Mouse (Mus musculus) adrenal gland, postnatal 36 days (tissue): ENCODE measurements around the gene AI413582. TPM values are rescaled to one million over a fixed set of nuclear protein-coding genes. Genes with fewer than 3 reads are reported as not detected.

Source experiments
- DNase-seq, 2 experiments: peaks; one replicate each; pipeline ENCODE4 v3.0.0; 2021; ENCODE audit warnings: mixed read lengths in 1 of 2
- total RNA-seq, 2 experiments: library from RNA; stranded (reverse); gene quantifications; 2 replicates each; pipeline ENCODE4 v1.2.3; 2021

Gene AI413582
- total RNA-seq, 2 experiments from 2014 or later = 20.0 to 22.9 TPM

DNA sequence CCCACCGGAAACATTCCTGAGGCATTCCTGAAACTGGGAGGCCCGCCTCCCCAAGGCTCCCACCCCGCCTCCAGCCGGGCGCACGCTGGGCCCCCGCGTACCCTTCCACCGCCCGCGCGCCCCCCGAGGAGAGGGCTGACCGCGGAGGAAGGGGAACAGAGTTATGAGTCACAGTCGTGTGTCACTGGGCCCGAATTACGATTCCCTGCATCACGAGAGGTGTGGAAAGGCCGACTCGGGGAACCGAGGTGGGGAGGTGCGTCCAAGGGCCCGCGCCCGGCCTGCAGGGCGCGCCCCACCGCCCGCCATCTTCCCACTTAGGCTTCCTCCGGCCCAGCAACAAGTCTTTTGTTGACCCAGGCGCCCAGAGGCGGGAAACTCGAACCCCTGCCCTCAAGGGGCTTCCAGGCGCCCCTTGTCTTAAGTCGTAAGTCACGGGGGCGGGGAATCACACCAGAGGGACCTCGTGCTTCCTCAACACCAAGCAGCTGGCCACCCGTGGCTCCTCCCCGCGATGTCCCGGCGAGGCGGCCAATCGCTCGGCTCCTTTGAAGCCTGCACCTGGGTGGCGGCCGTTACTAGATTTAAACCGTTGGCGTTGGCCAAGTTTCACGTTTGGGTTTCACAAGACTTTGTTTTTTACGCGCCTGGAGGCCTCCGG, 9.9 kb downstream of the AI413582 start:
- peak; percentile 70 to 80 for DNase-seq

DNA sequence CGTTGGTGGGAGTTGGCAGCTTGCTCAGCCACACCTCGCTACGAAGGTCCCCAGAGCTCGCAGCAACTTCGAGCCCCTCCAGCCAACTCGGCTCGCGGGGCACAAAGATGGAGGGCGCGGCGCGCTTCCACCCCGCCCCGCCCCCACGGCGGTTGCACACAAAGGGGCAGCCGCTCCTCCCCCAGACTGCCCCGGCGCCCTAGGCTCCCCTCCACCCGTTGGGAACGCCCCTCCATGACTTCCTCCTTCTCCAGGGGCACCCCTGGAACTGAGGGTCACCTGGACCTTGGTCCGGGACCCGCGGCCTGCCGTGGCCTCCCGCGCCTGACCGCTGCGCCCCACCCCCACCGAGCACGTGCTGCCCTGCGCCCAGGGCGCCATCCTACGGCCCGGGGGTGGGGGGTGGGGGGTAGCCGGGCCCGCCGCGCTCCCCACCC, 10.5 kb downstream of the AI413582 start:
- peak; percentile 26 to 61 for DNase-seq

DNA sequence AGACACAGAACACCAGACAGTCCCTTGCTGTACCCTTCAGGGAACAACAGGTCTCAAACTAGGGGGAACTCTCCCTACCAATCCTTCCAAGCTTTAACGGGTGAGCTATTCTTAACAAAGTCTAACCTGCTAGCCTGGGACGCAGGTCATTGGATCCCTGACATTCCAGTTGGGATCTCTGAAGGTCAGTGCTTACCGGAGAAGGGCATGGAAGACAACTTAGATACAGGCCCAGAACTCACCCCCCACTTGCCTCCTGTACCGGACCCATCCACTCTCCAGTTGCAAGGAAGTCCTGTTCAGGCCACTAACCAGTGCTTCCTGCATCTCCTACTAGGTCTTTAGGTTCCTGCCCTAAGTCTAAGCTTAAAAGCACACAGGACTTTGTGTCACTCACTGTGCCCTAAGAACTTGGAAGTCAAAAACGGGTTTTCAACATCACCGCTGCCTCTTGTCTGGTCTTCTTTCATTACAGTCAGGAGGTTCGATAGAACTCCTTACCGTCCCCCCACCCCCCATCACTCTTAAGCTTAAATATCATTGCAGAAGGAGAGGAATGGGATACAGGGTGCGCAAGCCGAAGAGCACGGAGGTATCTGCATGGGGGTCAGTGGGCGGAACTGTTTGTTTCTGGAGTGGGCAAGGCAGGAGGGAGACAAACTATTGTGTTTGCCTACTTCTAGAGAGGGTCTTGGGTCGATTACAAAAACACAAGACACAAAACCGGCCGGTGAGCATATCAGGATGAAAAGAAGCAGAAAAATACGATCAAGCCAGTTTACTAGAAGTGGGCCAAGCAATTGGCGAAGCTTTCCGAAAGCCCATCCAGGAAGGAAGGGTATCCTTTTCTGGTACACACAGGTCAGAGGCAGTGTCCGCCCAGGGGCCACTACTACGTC, 11.2 kb downstream of the AI413582 start:
- no peak for DNase-seq

DNA sequence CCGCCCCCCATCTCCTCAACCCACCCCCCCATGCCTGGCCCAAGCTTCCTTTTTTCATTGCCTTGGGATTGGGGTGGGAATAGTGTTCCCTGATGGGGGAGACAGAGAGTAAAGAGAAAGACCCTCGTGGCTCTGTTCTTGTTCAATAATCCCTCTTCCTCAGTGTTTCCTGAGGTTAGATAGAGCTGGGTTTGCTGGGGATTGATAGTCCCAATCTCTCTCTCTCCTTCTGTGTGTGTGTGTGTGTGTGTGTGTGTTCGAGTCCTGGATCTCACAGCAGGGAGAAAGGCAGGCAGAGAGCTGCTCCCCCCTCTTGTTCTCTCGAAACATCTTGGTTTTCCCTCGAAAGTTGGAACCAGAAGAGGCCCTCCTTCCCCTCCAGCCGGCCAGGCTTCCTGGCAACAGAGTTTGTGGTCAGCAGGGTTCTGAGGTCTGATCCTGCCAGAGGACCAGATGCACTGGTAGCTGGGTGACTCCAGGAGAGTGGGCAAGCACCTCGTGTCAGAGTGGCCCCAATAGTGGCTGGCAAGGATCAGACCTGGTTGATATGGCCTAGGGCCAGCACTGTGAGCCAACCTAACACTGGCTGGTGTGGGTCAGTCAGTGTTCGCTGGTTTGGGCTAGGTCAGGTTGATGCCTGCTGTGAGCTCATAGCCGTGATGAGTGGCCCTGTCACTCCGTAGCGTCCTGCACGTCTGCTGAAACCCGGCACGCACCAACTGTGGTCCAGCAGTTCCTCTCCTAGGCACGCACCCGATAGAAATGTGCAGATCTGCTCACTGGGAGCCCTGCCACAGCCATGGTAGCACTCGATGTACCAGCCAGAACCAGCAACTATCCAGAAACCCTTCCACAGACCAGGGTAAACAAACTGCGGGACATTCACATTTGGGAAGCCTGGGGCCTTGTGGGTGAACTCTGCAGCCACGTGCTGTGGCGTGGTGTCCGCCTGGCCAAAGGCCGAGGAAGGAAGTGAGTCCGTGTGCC, 13.0 kb downstream of the AI413582 start:
- DNase-seq = no peak

DNA sequence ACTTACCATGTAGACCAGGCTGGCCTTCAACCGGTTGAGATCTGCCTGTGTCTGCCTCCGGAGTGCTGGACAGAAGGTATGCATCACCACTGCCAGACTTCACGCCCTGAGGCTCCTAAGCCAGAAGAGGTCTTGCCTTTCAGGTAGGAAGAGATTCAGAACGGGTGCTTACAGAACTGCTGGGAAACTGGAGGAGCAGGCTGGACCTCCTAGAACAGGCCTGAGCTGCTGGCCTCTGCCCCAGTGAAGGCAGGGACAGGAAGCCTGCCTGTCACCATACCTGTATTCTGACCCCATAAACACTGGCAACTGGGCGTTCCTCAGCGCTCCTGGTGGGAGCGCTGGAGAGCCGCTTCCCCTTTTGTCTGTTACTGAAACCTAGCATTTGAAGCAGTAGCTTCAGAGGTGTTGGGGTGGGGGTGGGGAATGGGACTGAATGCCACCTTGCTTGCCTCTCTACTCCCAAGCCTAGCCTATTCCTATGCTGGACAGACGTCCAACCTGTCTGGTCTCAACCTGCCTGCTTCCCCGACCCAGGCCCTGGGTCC, 14.1 kb downstream of the AI413582 start:
- no peak for DNase-seq

DNA sequence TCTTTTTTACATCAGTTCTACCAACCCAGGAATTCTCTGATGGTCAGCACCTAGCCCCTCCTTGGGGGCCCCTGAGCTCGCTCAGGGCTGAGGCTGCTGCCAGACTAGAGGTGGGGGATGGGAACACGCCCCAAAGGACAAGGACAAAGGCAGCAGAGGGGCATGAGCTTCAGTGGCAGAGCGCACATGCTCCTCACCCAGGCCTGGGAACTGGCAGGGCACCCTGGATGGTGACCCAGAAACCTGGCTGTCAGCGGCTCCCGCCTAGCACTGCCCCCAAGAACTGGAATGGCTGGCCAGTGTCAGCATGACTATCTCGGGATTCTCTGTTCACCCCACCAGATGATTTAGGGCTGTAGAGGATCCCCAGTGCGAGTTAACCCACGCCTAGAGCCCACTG, 16.3 kb downstream of the AI413582 start:
- DNase-seq = peak; percentile 47 to 68

DNA sequence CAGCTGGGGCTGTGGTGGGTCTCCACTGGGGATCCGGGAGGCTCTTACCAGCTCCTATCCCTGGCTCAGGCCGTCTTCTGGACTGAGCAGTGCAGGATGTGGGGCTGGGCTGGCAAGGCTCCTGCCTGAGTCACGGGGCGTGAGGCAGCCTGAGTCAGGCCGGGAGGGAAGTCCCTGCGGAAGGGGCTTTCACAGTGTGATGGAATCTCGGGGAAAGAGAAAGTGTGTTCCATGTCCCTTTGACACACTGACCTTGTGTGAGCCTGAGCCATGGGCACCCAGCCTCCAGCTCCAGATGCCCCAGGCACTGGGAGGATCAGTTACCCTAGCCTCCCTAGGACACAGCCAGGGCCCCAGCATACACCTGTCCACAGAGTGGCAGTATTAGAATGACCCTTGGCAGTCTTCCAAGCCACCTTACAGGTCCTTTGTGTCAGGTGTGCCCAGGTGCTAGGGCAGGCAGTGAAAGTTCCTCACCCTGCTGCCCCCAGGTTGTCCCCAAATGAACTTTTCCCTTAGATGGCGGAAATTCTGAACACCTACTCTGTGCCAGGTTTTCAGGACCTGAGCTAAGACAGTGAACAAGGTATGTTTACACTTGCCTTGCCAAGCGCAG, 18.2 kb downstream of the AI413582 start:
- DNase-seq = peak; percentile 90 to 91

DNA sequence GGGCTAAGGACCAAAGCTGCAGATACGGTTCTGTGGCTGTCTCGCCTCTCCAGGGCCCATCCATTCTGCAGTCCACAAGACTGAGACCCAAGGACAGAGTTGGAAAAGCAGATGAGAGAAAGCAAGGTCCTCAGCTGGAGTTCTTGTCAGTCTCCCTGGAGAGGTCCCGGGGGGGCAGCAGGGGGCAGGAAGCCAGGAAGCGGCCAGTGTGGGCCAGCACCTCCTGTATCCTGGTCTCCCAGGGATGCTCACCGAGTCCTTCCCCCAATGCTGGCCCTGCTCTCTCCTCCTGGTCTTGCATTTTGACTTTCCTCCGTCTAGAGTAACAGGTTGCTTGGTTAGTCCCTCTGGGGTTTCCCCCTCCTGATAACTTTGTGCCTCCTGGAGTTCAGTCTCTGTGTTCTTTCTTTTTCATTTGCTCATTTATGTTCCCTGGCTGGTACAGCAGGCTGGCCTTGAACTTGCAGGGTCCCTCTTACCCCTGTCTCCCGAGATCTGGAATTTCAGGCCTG, 18.9 kb downstream of the AI413582 start:
- no peak for DNase-seq

DNA sequence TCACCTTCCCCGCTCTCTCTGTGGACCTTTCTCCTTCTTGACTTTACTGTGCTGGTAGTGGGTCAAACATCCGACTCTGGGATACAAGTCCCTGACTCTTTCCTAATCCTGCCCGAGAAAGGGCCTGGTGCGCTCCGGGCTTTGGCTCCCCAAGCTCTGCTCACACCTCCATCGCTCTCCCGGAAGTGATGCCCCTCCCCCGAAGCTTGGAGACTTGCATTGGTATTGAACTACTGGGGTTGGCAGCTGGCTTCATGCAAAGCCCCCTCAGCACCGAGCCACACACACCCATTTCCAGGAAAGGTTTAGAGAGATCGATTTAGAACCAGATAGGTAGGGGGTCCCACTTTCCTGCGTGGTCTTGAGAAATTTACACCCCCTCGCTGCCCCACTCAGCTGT, 19.6 kb downstream of the AI413582 start:
- no peak for DNase-seq

DNA sequence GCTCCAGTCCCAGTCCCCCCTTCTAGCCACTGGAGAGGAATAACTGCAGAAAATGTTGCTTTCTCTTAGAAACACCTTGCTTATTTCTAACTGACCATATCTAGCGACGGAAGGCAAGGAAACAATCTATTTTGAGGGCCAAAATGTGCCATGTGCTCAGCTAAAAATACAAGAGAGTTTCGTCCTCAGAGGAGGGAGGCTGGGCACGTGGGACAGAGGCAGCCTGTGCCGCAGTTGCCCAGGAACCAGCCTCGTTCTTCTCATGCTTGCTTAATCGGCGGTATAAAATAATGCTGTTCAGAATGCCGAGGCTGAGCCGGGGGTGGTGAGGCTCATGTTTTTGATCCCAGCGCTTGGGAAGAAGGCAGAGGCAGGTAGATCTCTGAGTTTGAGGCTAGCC, 21.0 kb downstream of the AI413582 start:
- DNase-seq = no peak

DNA sequence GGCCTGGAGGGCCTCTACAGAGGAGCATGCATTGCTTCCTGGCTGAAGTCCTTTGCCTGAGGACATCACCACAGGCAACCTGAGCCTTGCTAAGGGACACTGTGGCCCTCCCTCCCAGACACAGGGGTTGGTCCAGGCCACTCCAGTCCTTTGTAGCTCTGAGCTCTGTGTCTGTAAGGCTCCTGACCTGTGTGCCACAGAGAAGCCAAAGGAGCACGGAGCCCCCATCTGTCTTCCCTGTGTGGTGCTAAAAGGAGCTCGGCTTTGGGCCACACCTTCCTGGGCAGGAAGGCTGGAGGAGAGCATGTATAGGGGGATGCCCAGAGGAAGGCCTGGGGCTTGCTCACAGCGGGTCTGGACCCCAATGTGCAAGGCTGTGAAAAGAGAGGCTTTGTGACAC, 23.6 kb downstream of the AI413582 start:
- DNase-seq = no peak

DNA sequence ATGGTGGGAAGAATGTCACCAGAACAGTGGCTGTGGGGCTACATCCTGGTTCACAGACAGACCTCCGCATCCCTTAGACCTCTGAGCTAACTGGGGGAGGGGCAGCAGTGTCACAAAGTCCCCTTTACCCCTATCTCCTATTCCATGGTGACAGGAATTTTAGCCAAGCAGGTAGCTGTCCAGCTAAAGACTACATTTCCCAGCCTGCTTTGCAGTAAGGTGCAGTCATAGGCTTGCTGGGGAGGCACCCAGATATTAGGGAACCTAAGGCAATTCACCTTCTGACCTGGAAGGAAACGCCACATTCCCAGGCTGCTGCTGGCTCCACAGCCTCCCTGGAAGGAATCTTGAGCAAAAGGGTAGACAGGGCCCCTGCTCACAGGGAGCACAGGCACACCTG, 24.3 kb downstream of the AI413582 start:
- DNase-seq = no peak

DNA sequence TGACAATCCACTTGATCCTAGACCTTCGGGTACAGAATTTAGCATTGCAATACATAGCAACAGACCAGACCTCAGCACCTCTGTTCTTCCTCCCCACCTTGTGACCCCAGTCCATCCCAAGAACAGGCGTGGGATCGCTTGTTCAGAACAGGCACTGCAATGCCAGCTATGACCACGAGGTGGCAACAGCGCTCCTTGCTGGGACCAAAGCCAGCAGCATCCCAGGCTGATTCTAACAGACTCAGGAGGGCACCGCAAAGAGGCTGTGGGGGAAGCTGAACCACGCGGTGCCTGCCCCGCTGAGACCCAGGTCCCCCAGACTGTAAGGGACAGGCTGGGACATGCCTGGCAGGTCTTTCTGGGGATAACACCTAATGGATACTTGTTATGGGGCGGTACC, 30.8 kb downstream of the AI413582 start:
- peak; percentile 90 to 91 for DNase-seq

DNA sequence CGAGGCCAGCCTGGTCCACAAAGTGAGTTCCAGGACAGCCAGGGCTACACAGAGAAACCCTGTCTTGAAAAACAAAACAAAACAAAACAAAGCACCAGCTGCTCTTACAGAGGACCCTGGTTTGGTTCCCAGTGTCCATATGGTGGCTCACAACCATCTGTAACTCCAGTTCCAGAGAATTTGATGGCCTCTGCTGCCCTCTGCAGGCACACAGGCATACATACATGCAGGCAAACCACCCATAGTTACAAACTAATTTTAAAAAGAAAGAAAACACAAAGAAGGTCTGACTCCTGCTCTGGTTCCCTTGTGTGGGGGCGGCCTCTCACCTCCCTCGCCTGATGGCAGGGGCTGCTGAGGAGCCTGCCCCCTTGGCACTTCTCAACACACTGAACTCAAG, 32.2 kb downstream of the AI413582 start:
- no peak for DNase-seq

DNA sequence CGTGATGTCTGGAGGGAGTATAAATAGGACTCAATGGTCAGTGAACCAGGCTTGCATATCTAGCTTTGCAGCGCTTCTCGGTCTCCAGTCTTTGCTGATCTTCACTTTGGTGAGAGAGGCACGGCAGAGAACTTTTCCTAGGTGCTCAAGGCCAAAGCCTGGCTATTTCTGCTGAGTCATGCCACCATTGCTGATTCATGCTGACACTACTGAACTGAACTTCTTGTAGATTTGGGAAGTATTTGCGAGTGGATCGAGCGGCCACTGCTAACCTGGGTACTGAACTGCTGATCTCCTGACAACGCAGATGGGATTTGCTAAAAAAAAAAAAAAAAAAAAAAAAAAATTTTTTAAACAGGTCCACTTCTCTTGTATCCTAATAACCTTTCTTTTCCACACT, 33.5 kb downstream of the AI413582 start:
- DNase-seq = peak; percentile 46 to 59

DNA sequence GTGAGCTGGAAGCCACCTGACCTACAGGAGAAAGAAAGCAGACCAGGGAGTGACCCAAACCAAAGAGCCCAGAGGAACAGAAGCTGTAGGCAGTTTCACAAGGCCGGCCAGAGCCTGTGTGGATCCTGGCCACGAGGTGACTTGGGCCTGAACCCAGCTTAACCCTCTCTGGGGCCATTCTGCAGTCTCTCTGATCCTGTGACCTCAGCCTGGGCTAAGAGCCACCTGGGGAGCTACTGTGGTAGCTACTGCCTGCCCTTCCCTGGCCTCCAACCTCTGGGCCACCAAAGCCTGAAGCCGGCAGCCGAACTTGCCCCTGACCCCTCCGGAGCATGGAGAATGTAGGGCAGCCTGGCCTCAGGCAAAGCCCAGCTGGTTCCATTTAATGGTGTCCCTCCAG, 36.8 kb downstream of the AI413582 start:
- peak in 1 of 2 experiments; percentile 62 for DNase-seq

DNA sequence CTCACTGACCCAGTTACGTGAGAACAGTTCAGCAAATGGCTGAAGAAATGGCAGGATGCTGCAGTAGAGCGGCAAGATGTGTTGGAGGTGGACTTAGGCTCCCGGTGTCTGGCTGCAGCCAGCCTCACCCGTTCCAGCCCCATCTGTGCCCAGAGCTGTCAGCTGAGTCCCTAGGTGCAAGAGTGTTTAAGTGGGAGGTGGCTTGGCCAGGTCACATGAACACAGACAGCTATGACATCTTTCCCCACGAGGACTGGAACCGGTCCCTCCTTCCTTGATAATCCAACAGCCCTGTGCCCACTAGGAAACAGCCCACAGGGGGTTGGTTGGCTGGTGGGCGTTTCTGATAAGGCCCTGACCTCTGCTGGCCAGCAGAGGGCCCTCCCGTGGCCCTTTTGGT, 37.5 kb downstream of the AI413582 start:
- no peak for DNase-seq

DNA sequence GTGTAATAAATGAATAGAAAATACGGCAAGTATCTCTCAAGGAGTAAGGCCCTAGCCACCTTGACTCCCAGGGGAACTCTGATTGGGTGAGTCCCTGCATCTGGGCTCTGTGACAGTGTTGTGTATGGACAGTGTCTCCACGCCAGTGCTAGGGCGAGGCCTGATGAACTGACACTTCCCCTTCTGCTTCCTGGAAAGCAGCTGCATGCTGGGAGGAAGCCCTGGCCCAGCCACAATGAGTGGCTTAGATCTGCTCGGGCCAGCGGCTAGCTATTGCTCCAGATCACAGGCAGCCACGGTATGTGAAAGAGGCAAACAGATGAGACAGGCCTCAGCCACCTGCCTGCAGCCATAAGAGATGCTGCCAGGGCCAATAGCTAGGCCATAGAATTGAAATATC, 38.4 kb downstream of the AI413582 start:
- no peak for DNase-seq

DNA sequence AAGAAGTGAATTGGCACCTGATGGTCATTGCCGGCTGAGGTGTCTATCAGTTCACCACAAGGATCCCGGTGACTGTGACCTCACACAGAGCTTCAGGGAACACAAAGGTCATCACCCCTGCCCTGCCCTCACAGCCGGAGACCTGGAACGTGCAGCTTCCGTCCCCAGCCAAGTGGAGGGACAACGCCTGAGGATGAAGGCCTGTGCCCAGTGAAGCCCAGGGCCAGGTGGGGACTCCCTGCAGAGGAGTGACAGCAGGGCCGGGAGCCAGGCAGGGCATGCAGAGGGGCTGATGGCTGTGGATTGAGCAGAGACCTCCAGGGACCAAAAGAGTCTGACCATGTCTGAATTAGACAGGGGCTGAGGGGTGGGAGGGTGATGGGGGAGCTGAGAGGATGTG, 42.4 kb downstream of the AI413582 start:
- no peak for DNase-seq

DNA sequence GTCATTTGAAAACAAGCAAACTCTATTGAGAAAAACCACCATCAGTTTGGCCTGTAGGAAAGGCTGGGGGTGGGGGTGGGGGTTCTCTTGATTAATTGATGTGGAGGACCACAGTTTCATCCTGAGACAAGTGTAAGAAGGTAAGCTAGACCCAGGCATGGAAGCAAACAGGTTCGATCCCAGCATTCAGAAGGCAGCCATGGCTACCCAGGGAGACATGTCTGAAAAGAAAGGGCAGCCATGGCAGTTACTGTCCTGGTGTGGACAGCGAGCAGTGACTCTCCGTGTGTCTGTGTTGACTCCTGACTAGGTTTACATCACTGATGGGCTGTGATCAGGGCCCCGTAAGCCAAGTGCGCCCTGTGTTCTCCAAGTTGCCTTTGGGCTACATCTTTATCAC, 44.3 kb downstream of the AI413582 start, which contains the start of gene Grm4:
Gene Grm4, minus strand, starts transcription at position 101 of the 400 bp plus-strand sequence.
- DNase-seq = no peak

DNA sequence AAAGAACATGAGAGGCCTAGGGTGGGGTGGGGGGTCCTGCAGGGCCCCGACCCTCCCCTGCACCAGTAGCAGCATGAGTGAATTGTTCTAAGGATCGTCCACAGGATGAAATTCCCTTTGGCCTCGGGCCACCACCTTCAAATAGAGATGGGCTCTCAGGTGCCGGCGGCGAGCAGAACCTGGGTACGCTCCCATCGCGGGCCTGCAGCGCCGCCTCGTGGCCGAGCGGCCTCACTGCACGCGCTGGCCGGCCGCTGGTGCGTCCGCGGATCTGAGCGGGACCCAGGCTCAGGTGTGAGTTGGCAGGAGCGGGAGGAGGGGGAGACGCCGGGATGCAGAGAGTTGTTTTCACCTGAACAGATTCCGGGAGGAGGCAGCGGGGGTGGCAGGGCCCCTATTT, 45.0 kb downstream of the AI413582 start:
- DNase-seq = peak; percentile 58 to 73
